Mouse (Mus musculus): Measurements from ENCODE around the gene Tnf.

GRCm38 (mm10) chr17:35198029-35198428 lies 3.8 kb downstream of the Tnf start:
- TF ChIP-seq POLR2A (IDR thresholded peaks at IDR 0.05; ENCODE audit: low read depth, low read length), result no peak
- no peak for TF ChIP-seq CTCF (IDR thresholded peaks at IDR 0.05; ENCODE audit: extremely low read depth, insufficient read length, insufficient replicate concordance, low read depth, low read length)

All from small intestine, adult 2 months (tissue).